Mouse (Mus musculus): ENCODE measurements around the gene Ak5. TPM values are rescaled to one million over a fixed set of nuclear protein-coding genes. Genes with fewer than 3 reads are reported as not detected.

Ak5 gene
- total and polyA plus RNA-seq, 3 experiments = 0.13 to 0.79 (median 0.23) TPM

GRCm38 (mm10) chr3:152587007-152587406, 81.2 kb downstream of the Ak5 start:
- dilution Hi-C loops (cut with MboI; ENCODE audit: extremely low pct_ligation_motif_present, extremely low pct_unique_long_range_greater_than_20kb, low sequenced_read_pairs) = no loop called here
- Histone ChIP-seq H3K79me2 (replicated peaks; ENCODE audit: control insufficient read depth, extremely low read depth, insufficient read depth, poor library complexity, severe bottlenecking) (no peaks in the 10 kb centered on the region), H3K4me2 (ENCODE audit: insufficient read depth, low read depth, poor library complexity, severe bottlenecking) (no peak overlapping the region), H3K9me3 (replicated peaks; ENCODE audit: low read length) (no peaks in the 10 kb centered on the region), H3K27me3 (replicated peaks) (no peaks in the 10 kb centered on the region), H3K4me1 (ENCODE audit: control insufficient read depth in 1 of 2, insufficient read depth in 2 of 2) (no peaks in the 10 kb centered on the region), H3K27ac (ENCODE audit: insufficient read depth, low read depth) (no peak overlapping the region), H3K4me3 (replicated peaks in 1 of 3; ENCODE audit: low read depth in 2 of 3, low read length in 2 of 3, poor library complexity in 1 of 3) (no peak overlapping the region), H3K36me3 (replicated peaks in 1 of 2; ENCODE audit: control insufficient read depth in 1 of 2, insufficient read depth in 1 of 2, low read length in 1 of 2) (no peaks in the 10 kb centered on the region), H3K9ac (ENCODE audit: insufficient read depth, low read depth) (no peak overlapping the region)
- in situ Hi-C loops (cut with MboI; ENCODE audit: low pct_ligation_motif_present, low pct_unique_long_range_greater_than_20kb, low sequenced_read_pairs) = no loop called here
- TF ChIP-seq MEF2A (IDR thresholded peaks at IDR 0.05; ENCODE audit: borderline replicate concordance, low read depth, low read length) = no peak
- no peak for TF ChIP-seq USF2 (conservative IDR thresholded peaks at IDR 0.05; ENCODE audit: low read depth, low read length)
- no peak for TF ChIP-seq CHD1 (IDR thresholded peaks at IDR 0.05; ENCODE audit: low read depth, low read length)
- no peak for TF ChIP-seq NRF1 (IDR thresholded peaks at IDR 0.05; ENCODE audit: low read depth, low read length)
- TF ChIP-seq ZKSCAN1 (IDR thresholded peaks at IDR 0.05; ENCODE audit: borderline replicate concordance, low read depth, low read length) = no peak
- TF ChIP-seq TCF12 (IDR thresholded peaks at IDR 0.05; ENCODE audit: low read depth, low read length) = no peak
- no peak for TF ChIP-seq SIN3A (IDR thresholded peaks at IDR 0.05; ENCODE audit: low read length)
- TF ChIP-seq USF1 (IDR thresholded peaks at IDR 0.05; ENCODE audit: low read depth, low read length) = no peak
- TF ChIP-seq MAFK (IDR thresholded peaks at IDR 0.05; ENCODE audit: insufficient replicate concordance, low read length) = no peak
- no peak for TF ChIP-seq TBP (conservative IDR thresholded peaks at IDR 0.05; ENCODE audit: low read depth, low read length)
- no peak for TF ChIP-seq PAX5 (IDR thresholded peaks at IDR 0.05; ENCODE audit: low read length)
- TF ChIP-seq RCOR1 (conservative IDR thresholded peaks at IDR 0.05; ENCODE audit: low read depth, low read length) = no peak
- TF ChIP-seq MAZ (IDR thresholded peaks at IDR 0.05; ENCODE audit: low read depth, low read length) = no peak
- TF ChIP-seq ZMIZ1 (IDR thresholded peaks at IDR 0.05; ENCODE audit: low read depth, low read length) = no peak
- TF ChIP-seq ELF1 (IDR thresholded peaks at IDR 0.05; ENCODE audit: low read depth, low read length) = no peak
- TF ChIP-seq UBTF (IDR thresholded peaks at IDR 0.05; ENCODE audit: low read depth, low read length) = no peak
- no peak for TF ChIP-seq MAX (IDR thresholded peaks at IDR 0.05; ENCODE audit: low read length)
- no peak for DNase-seq (ENCODE audit: extremely low read depth)

DNA sequence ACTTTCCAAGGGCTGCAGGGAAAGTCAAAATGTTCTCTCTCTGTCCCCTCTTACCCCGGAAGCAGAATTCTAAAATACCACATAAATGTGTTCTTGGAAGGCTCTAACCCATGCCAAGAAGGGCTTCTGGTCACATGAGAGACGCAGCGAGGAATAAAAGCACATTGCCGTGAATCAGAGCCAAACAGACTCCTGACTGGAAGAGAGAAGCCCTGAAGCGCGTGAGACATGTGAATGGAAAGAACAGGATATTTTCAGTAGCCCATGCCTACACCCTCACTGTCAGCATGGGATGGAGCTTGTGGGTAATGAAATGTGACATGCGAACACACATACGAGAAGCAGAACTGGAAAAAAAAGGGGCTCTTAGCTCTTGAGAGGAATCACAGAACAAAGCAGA, 82.0 kb downstream of the Ak5 start:
- TF ChIP-seq MYC (IDR thresholded peaks at IDR 0.05; ENCODE audit: low read depth, low read length) = no peak
- no peak for TF ChIP-seq POLR2A (IDR thresholded peaks at IDR 0.05; ENCODE audit: low read depth, low read length)
- no peak for TF ChIP-seq CHD1 (IDR thresholded peaks at IDR 0.05; ENCODE audit: low read depth, low read length)
- TF ChIP-seq MAX (IDR thresholded peaks at IDR 0.05; ENCODE audit: low read length) = no peak
- TF ChIP-seq MXI1 (IDR thresholded peaks at IDR 0.05; ENCODE audit: low read depth, low read length) = no peak
- TF ChIP-seq ETS1 (conservative IDR thresholded peaks at IDR 0.05; ENCODE audit: low read depth, low read length) = no peak
- no peak for TF ChIP-seq ZC3H11A (IDR thresholded peaks at IDR 0.05; ENCODE audit: low read depth, low read length)
- no peak for TF ChIP-seq UBTF (IDR thresholded peaks at IDR 0.05; ENCODE audit: low read depth, low read length)
- TF ChIP-seq SIN3A (IDR thresholded peaks at IDR 0.05; ENCODE audit: low read length) = no peak
- TF ChIP-seq NRF1 (IDR thresholded peaks at IDR 0.05; ENCODE audit: low read depth, low read length) = no peak
- TF ChIP-seq JUN (IDR thresholded peaks at IDR 0.05; ENCODE audit: insufficient read depth, low read depth, low read length) = no peak
- TF ChIP-seq POLR2AphosphoS2 (IDR thresholded peaks at IDR 0.05; ENCODE audit: low read depth, low read length) = no peak
- no peak for TF ChIP-seq BHLHE40 (IDR thresholded peaks at IDR 0.05; ENCODE audit: low read depth, low read length)
- TF ChIP-seq RAD21 (IDR thresholded peaks at IDR 0.05; ENCODE audit: low read depth, low read length) = no peak
- no peak for TF ChIP-seq HCFC1 (IDR thresholded peaks at IDR 0.05; ENCODE audit: low read depth, low read length)
- H3K27me3 ChIP-seq (replicated peaks) = no peaks in the 10 kb centered on the region
- dilution Hi-C loops (cut with MboI; ENCODE audit: extremely low pct_ligation_motif_present, extremely low pct_unique_long_range_greater_than_20kb, low sequenced_read_pairs) = no loop called here
- no peaks in the 10 kb centered on the region for H3K79me2 ChIP-seq (replicated peaks; ENCODE audit: control insufficient read depth, extremely low read depth, insufficient read depth, poor library complexity, severe bottlenecking)
- H3K27ac ChIP-seq (ENCODE audit: insufficient read depth, low read depth) = no peak overlapping the region
- in situ Hi-C loops (cut with MboI; ENCODE audit: low pct_ligation_motif_present, low pct_unique_long_range_greater_than_20kb, low sequenced_read_pairs) = no loop called here
- H3K36me3 ChIP-seq (replicated peaks in 1 of 2; ENCODE audit: control insufficient read depth in 1 of 2, insufficient read depth in 1 of 2, low read length in 1 of 2) = no peaks in the 10 kb centered on the region
- no peak overlapping the region for H3K9ac ChIP-seq (ENCODE audit: insufficient read depth, low read depth)
- H3K9me3 ChIP-seq (replicated peaks; ENCODE audit: low read length) = no peaks in the 10 kb centered on the region
- no peaks in the 10 kb centered on the region for H3K4me1 ChIP-seq (ENCODE audit: control insufficient read depth in 1 of 2, insufficient read depth in 2 of 2)
- H3K4me2 ChIP-seq (ENCODE audit: insufficient read depth, low read depth, poor library complexity, severe bottlenecking) = no peak overlapping the region
- no peak for DNase-seq (ENCODE audit: extremely low read depth)
- no peak overlapping the region for H3K4me3 ChIP-seq (replicated peaks in 1 of 3; ENCODE audit: low read depth in 2 of 3, low read length in 2 of 3, poor library complexity in 1 of 3)

All from CH12.LX (cell line).